ENCODE assay signal across 9 mouse cellular contexts in genomic region chr4:46307341-46307740, GRCm38 (mm10). TPM values are rescaled to one million over a fixed set of nuclear protein-coding genes. Genes with fewer than 3 reads are reported as not detected.
DNase-seq lines count a peak whose midpoint lies in the region; ATAC-seq and TF ChIP-seq lines count a peak whose summit lies in the region.
"Had no signal": no experiment of that assay in that cellular context is flagged by ENCODE, and none has a peak within 500 bp of the region (broad histone marks: within the 10 kb centered on the region; RNA-seq: fewer than 3 reads in every experiment).

No protein-coding gene starts in this region.

- TF ChIP-seq CTCF in hindbrain, postnatal 0 days (IDR thresholded peaks at IDR 0.05; ENCODE audit: low read depth) = no peak
- no peak for TF ChIP-seq CTCF in cerebellum, adult 2 months (IDR thresholded peaks at IDR 0.05; ENCODE audit: borderline replicate concordance, insufficient read depth, low read depth, low read length)

- H3K27ac ChIP-seq in hindbrain, postnatal 0 days = no peak overlapping the region
- no peak overlapping the region for H3K27ac ChIP-seq in hindbrain, embryonic 14.5 days
- H3K27ac ChIP-seq in cerebellum, adult 2 months (ENCODE audit: insufficient read depth, low read length) = peak overlapping the region; percentile 61
- peak overlapping the region; percentile 56 for H3K27ac ChIP-seq in heart, embryonic 16.5 days (ENCODE audit: low read length)
- H3K27ac ChIP-seq: embryonic facial prominence, embryonic 13.5 days had no signal

- no peaks in the 10 kb centered on the region for H3K36me3 ChIP-seq in hindbrain, postnatal 0 days (ENCODE audit: insufficient read depth, low read length)
- no peaks in the 10 kb centered on the region for H3K36me3 ChIP-seq in hindbrain, embryonic 14.5 days (replicated peaks; ENCODE audit: control insufficient read depth, insufficient read depth)
- no peaks in the 10 kb centered on the region for H3K36me3 ChIP-seq in heart, embryonic 16.5 days (ENCODE audit: control insufficient read depth, insufficient read depth)
- H3K36me3 ChIP-seq: embryonic facial prominence, embryonic 13.5 days had no signal

- H3K4me2 ChIP-seq in hindbrain, postnatal 0 days (ENCODE audit: low read depth, low read length) = no peak overlapping the region
- H3K4me2 ChIP-seq in hindbrain, embryonic 14.5 days (replicated peaks) = no peak overlapping the region
- peak overlapping the region; percentile 45 for H3K4me2 ChIP-seq in heart, embryonic 16.5 days (ENCODE audit: low read depth, low read length)
- H3K4me2 ChIP-seq: embryonic facial prominence, embryonic 13.5 days had no signal

- H3K27me3 ChIP-seq in hindbrain, postnatal 0 days (ENCODE audit: insufficient read depth, low read length) = no peaks in the 10 kb centered on the region
- H3K27me3 ChIP-seq in hindbrain, embryonic 14.5 days (ENCODE audit: control insufficient read depth, insufficient read depth, low read length) = no peaks in the 10 kb centered on the region
- H3K27me3 ChIP-seq in cerebellum, adult 2 months (ENCODE audit: control insufficient read depth, insufficient read depth, low read length) = no peaks in the 10 kb centered on the region
- peaks cover 11% of the 10 kb centered on the region; the same call in 1 of the 2 replicates for H3K27me3 ChIP-seq in heart, embryonic 16.5 days (ENCODE audit: control insufficient read depth, insufficient read depth, low read length)

- 0 out of 2 replicates have a peak, but pooled peaks cover 4% of the 10 kb centered on the region for H3K4me1 ChIP-seq in hindbrain, postnatal 0 days (ENCODE audit: insufficient read depth, low read length)
- H3K4me1 ChIP-seq in hindbrain, embryonic 14.5 days (replicated peaks; ENCODE audit: control insufficient read depth, insufficient read depth, low read length) = no peaks in the 10 kb centered on the region
- peaks cover 29% of the 10 kb centered on the region for H3K4me1 ChIP-seq in cerebellum, adult 2 months (ENCODE audit: control insufficient read depth, insufficient read depth, low read length)
- peaks cover 23% of the 10 kb centered on the region for H3K4me1 ChIP-seq in heart, embryonic 16.5 days (ENCODE audit: control insufficient read depth, insufficient read depth, low read length)

- ATAC-seq in hindbrain, postnatal 0 days = peak; percentile 22; the same call in 1 of the 2 replicates
- no peak for ATAC-seq in hindbrain, embryonic 14.5 days (ENCODE audit: low FRiP score)
- ATAC-seq in heart, embryonic 16.5 days (replicated peaks; ENCODE audit: extremely low read depth, insufficient read depth, low FRiP score) = peak; percentile 74
- ATAC-seq in megakaryocyte progenitor cell, adult 5-6 weeks (replicated peaks; ENCODE audit: poor library complexity) = no peak

- no peak overlapping the region for H3K4me3 ChIP-seq in hindbrain, postnatal 0 days (ENCODE audit: low read length)
- no peak overlapping the region for H3K4me3 ChIP-seq in hindbrain, embryonic 14.5 days (replicated peaks; ENCODE audit: low read length)
- H3K4me3 ChIP-seq in cerebellum, adult 2 months (replicated peaks; ENCODE audit: insufficient read depth, low read depth, low read length) = peak overlapping the region; percentile 7
- no peak overlapping the region for H3K4me3 ChIP-seq in heart, embryonic 16.5 days (ENCODE audit: low read length)
- H3K4me3 ChIP-seq: embryonic facial prominence, embryonic 13.5 days had no signal

- peak; percentile 15; the same call in 1 of the 2 replicates for TF ChIP-seq POLR2A in cerebellum, adult 2 months (IDR thresholded peaks at IDR 0.05; ENCODE audit: borderline replicate concordance, insufficient read depth, low read length)

- 43% methylated on average over 9 of the region's 9 CpGs for WGBS in hindbrain, postnatal 0 days
- 60% methylated on average over 9 of the region's 9 CpGs for WGBS in hindbrain, embryonic 14.5 days
- 12% methylated on average over 9 of the region's 9 CpGs for WGBS in cerebellum, adult 2 months
- 28% methylated on average over 9 of the region's 9 CpGs for WGBS in heart, embryonic 16.5 days

- no peak overlapping the region for H3K9ac ChIP-seq in hindbrain, postnatal 0 days (replicated peaks; ENCODE audit: low read length)
- no peak overlapping the region for H3K9ac ChIP-seq in hindbrain, embryonic 14.5 days
- H3K9ac ChIP-seq in heart, embryonic 16.5 days (ENCODE audit: low read length) = no peak overlapping the region
- H3K9ac ChIP-seq: embryonic facial prominence, embryonic 13.5 days had no signal

- no peaks in the 10 kb centered on the region for H3K9me3 ChIP-seq in hindbrain, postnatal 0 days (ENCODE audit: low read length)
- no peaks in the 10 kb centered on the region for H3K9me3 ChIP-seq in hindbrain, embryonic 14.5 days (ENCODE audit: control insufficient read depth, low read length)
- H3K9me3 ChIP-seq in heart, embryonic 16.5 days (replicated peaks; ENCODE audit: control insufficient read depth, low read length) = no peaks in the 10 kb centered on the region
- H3K9me3 ChIP-seq: embryonic facial prominence, embryonic 13.5 days had no signal

- DNase-seq in hindbrain, postnatal 0 days (ENCODE audit: low spot score) = peak; percentile 51
- no peak for DNase-seq in hindbrain, embryonic 14.5 days (ENCODE audit: low spot score)
- DNase-seq in cerebellum, adult 2 months = peak; percentile 92 to 93
- peak; percentile 75 for DNase-seq in left cerebral cortex, adult 18-20 months (ENCODE audit: low spot score in 2 of 2)
- peak; percentile 83 for DNase-seq in right cerebral cortex, adult 18-20 months
- DNase-seq in spleen, adult 18-20 months = no peak

RNA-seq across cellular contexts. Expression of gene Foxe1, which starts 36.1 kb away (rescaled TPM):
- total RNA-seq in hindbrain, postnatal 0 days (2014; rRNA removed) = not detected in 2 replicates
- polyA plus RNA-seq in hindbrain, postnatal 0 days (2015; fragmentation: Nextera tagmentation; extraction: Ambion mirVana) = not detected in 2 replicates
- polyA plus RNA-seq in hindbrain, embryonic 14.5 days (2014; fragmentation: Nextera tagmentation; extraction: Ambion mirVana) = not detected in 2 replicates
- not detected in 2 replicates for polyA plus RNA-seq in cerebellum, adult 2 months (2012; rRNA removed)
- polyA plus RNA-seq in heart, embryonic 16.5 days (2015; fragmentation: Nextera tagmentation; extraction: Ambion mirVana) = not detected in 2 replicates
- total RNA-seq in left cerebral cortex, adult 18-20 months (2021) = not detected
- total RNA-seq in megakaryocyte progenitor cell, adult 5-6 weeks (2015) = not detected in 2 replicates
- total RNA-seq in megakaryocyte progenitor cell, adult 5-6 weeks (2017) = not detected in 2 replicates

Comparison
In these comparisons a context has a peak if more than half of its experiments do, and no peak if none do; other contexts are left out.
1. ATAC-seq: peak in hindbrain, postnatal 0 days (single experiment) and heart, embryonic 16.5 days (single experiment); none in hindbrain, embryonic 14.5 days (single experiment) and megakaryocyte progenitor cell, adult 5-6 weeks (single experiment).
2. DNase-seq: peak in hindbrain, postnatal 0 days (single experiment), cerebellum, adult 2 months (2 of 2), left cerebral cortex, adult 18-20 months (2 of 2) and right cerebral cortex, adult 18-20 months (single experiment); none in hindbrain, embryonic 14.5 days (single experiment) and spleen, adult 18-20 months (0 of 2).
3. H3K27ac ChIP-seq: peak in cerebellum, adult 2 months (single experiment) and heart, embryonic 16.5 days (single experiment); none in hindbrain, postnatal 0 days (single experiment) and hindbrain, embryonic 14.5 days (single experiment).